Mouse (Mus musculus) C2C12 (cell line): ENCODE measurements around the gene Txn2.

Experiments used
- CTCF ChIP-seq: IDR thresholded peaks from one replicate; pipeline ENCODE4 v1.5.1; 2011; ENCODE audit not compliant: control insufficient read depth, insufficient read depth, insufficient read length
- MAX ChIP-seq: IDR thresholded peaks from one replicate; pipeline ENCODE4 v1.6.1; 2011; ENCODE audit warnings: mild to moderate bottlenecking, control low read depth
- MYOG ChIP-seq: IDR thresholded peaks from one replicate; pipeline ENCODE4 v1.6.1; 2011; ENCODE audit not compliant: control insufficient read depth, insufficient read length; ENCODE audit errors: extremely low read depth
- USF1 ChIP-seq: IDR thresholded peaks from one replicate; pipeline ENCODE4 v1.6.1; 2011; ENCODE audit warnings: low read depth, mild to moderate bottlenecking, control low read depth, moderate library complexity

DNA sequence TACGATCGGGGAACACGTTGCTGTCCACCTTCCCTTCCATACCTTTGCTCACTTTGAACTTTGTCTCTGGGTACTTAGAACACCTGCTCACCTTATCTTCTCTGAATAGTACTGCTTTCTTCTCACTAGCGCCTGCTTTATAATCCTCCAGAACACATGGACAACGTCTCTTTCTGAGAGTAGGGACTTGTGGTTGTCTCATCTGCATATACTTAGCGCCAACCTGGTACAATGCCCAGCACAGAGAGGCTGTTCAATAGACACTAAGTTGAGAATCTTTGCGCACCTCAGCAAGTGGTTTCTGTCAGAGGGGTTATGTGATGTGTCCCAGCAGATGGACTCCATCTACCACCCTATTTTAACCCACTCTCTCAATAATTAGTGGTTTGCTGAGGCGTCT lies 998 bp upstream of the Txn2 start:
- TF ChIP-seq USF1 (no peak), CTCF (no peak), MAX (no peak), MYOG (no peak)
